Mouse (Mus musculus): ENCODE measurements at regions not wholly inside any gene's neighbourhood (a gene's known extent, or its start where the extent isn't known, plus 50 kb on each side); places are given as distances from the start of the nearest gene placed in this dataset.

- TF ChIP-seq USF1 (IDR thresholded peaks at IDR 0.05; ENCODE audit: low read depth): no peak
- no peak for TF ChIP-seq CTCF (IDR thresholded peaks at IDR 0.05; ENCODE audit: control insufficient read depth, insufficient read depth, insufficient read length)
- TF ChIP-seq CEBPB (IDR thresholded peaks at IDR 0.05; ENCODE audit: low read depth): no peak
- no peak for TF ChIP-seq MAX (IDR thresholded peaks at IDR 0.05)
- TF ChIP-seq MYOD1 (IDR thresholded peaks at IDR 0.05; ENCODE audit: control insufficient read depth, insufficient read length, low read depth): no peak
- no peak for TF ChIP-seq MYOG (IDR thresholded peaks at IDR 0.05; ENCODE audit: control insufficient read depth, extremely low read depth, insufficient read length)
- no peak for TF ChIP-seq FOSL1 (IDR thresholded peaks at IDR 0.05; ENCODE audit: insufficient read depth, low read length, poor library complexity, severe bottlenecking)
These were observed 93.0 kb upstream of the Mki67 start for GRCm38 (mm10) chr7:135809167-135809566.
